Mouse (Mus musculus) ES-E14 (cell line): ENCODE results near the gene Kars.

ENCODE experiments used
- CHD2 ChIP-seq: IDR thresholded peaks from 2 replicates; pipeline ENCODE4 v1.6.1; 2014; ENCODE audit warnings: mild to moderate bottlenecking, low read depth, low read length, inconsistent platforms
- HCFC1 ChIP-seq: IDR thresholded peaks from 2 replicates; pipeline ENCODE4 v1.6.1; 2012; ENCODE audit warnings: low read length, inconsistent platforms, borderline replicate concordance; ENCODE audit not compliant: insufficient read depth
- MAFK ChIP-seq: IDR thresholded peaks from 2 replicates; pipeline ENCODE4 v1.6.1; 2014; ENCODE audit warnings: mild to moderate bottlenecking, low read depth, low read length, inconsistent platforms; ENCODE audit not compliant: insufficient read depth
- ZC3H11A ChIP-seq: IDR thresholded peaks from 2 replicates; pipeline ENCODE4 v1.6.1; 2012; ENCODE audit warnings: low read depth, mild to moderate bottlenecking, inconsistent platforms, low read length, borderline replicate concordance
- ZNF384 ChIP-seq: IDR thresholded peaks from 2 replicates; pipeline ENCODE4 v1.6.1; 2012; ENCODE audit warnings: low read depth, low read length, inconsistent platforms

DNA sequence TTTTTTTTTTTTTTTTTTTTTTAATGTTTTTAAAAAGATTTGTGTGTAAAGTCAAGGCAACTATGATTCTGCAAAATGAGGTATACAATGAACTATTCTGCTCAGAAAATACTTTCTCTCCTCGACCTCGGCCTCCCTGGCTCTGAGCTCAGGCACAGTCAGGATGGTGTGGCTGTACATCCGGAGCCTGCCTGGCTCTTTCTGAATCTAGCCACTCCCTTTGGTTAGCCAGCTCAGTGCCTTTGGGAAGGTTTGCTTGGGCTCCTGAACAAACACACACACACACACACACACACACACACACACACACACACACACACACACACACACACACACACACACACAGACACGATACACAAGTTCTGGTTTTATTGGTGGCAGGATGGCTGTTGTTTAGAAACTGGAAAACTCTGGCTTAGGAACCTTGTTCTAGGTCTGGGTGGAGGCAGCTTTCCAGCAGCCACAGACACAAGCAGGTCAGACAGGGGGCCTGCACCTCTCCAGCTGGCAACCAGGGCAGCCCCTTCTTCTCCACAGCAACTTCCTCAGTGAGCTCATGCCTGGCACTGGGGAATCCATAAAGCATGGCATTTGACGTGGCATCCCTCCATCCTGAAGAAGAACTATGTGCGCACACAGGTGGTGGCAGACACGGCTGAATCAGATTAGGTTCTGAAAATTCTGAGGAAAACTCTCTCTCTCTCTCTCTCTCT lies 46.1 kb downstream of the Kars start:
- TF ChIP-seq ZNF384 (peak; percentile 56; the same call in 1 of the 2 replicates), CHD2 (no peak), MAFK (no peak), HCFC1 (no peak), ZC3H11A (no peak)
